Mouse (Mus musculus) heart, postnatal 0 days (tissue): ENCODE measurements at regions not wholly inside any gene's neighbourhood (a gene's known extent, or its start where the extent isn't known, plus 50 kb on each side); places are given as distances from the start of the nearest gene placed in this dataset.
A peak's percentile ranks its signal among the peaks of the same experiment; 100 is the strongest.

ENCODE experiments used
- CTCF ChIP-seq: IDR thresholded peaks from 2 replicates; pipeline ENCODE4 v1.5.1; 2016; ENCODE audit warnings: antibody characterized with exemption, control low read depth, low read depth
- EP300 ChIP-seq: IDR thresholded peaks from 2 replicates; pipeline ENCODE4 v1.6.1; 2016; ENCODE audit warnings: antibody characterized with exemption, low read depth

DNA sequence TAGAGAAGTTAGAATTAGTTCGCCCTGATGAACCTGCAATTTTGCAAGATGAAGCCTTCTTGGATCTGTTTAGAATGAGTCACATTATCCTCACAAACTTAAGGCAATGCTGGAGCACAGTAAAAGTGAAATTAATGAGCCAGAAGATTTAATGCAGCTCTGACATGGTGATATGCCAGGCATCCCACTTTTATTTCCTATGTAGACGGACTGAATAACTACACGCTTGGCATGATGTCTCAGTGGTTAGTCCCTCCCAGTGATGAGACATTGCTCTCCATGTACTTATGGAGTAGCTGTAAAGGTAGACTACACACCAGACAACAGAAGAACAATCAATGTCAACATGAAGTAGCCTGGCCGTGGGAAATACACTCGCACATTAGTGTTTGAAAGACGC lies 161.5 kb upstream of the Gm5148 start:
- TF ChIP-seq EP300 (no peak), CTCF (peak; percentile 2; the same call in 1 of the 2 replicates)
